Mouse (Mus musculus): Measurements from ENCODE around the gene Atxn2. TPM values are rescaled to one million over a fixed set of nuclear protein-coding genes. Genes with fewer than 3 reads are reported as not detected.
"Not testable (repeated sequence)": the region's sequence is repeated elsewhere in the genome, so short reads cannot be mapped to it uniquely, and the experiment has no call there.

Gene Atxn2
- polyA plus RNA-seq, 1 experiment from 2014 or later, result 77.1 TPM

DNA sequence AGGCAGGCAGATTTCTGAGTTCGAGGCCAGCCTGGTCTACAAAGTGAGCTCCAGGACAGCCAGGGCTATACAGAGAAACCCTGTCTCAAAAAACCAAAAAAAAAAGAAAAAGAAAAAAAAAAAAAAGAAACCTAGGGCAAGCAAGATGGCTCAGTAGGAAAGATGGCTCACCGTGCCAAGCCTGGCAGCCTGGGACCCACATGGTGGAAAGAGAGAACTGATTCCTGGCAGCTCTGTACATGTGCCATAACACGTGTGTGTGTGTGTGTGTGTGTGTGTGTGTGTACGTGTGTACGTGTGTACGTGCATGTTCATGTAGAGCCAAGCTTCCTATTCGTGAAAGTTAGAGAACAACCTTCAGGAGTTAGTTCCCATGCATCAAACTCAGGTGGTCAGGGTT lies 19.7 kb upstream of the Atxn2 start:
- not testable (repeated sequence) for H3K4me3 ChIP-seq (replicated peaks); H3K27me3 ChIP-seq; H3K4me1 ChIP-seq; H3K27ac ChIP-seq; H3K36me3 ChIP-seq (replicated peaks); H3K9me3 ChIP-seq; ATAC-seq (ENCODE audit: low FRiP score); H3K9ac ChIP-seq; H3K4me2 ChIP-seq
- 89% methylated on average over 7 of the region's 7 CpGs for WGBS

DNA sequence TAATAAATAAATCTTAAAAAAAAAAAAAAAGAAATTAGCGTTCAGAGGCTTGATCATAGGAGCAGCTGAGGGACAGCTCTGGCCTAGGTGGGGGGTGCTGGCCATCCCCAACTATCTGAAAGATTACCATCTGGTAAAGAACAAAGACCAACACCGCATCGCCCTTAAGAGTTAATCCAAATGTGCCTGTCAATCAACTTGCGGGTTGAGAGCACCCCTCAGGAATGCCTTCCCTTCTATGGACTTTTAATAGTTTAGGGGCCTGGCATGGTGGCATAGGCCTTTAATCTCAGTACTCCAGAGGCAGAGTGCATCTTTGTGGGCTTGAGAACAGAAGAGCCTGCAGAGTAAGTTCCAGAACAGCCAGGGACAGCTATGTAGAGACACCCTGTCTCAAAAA lies 18.2 kb upstream of the Atxn2 start:
- WGBS, result 78% methylated on average over 4 of the region's 4 CpGs
- H3K9me3 ChIP-seq, result no peaks in the 10 kb centered on the region
- ATAC-seq (ENCODE audit: low FRiP score), result no peak
- H3K9ac ChIP-seq, result no peak overlapping the region
- H3K27ac ChIP-seq, result no peak overlapping the region
- H3K4me3 ChIP-seq (replicated peaks), result no peak overlapping the region
- no peaks in the 10 kb centered on the region for H3K27me3 ChIP-seq
- no peak overlapping the region for H3K4me2 ChIP-seq
- no peaks in the 10 kb centered on the region for H3K4me1 ChIP-seq
- H3K36me3 ChIP-seq (replicated peaks), result no peaks in the 10 kb centered on the region

DNA sequence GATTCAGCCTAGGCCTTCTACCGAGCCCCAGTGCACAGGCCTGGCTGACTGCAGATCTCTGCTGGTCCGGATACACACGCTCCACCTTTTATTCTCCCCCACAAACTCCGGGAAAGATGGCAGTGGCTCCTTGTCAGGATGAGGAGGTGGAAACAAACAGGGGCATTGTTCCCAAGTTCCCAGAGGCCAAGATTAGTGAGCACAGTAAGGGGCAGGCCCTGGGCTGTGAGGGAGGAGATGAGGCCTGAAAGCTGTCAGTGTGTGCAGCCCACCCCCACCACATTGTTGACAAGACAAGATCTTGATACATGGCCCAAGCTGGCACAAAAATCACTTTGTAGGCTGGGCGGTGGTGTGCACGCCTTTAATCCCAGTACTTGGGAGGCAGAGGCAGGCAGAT lies 14.4 kb upstream of the Atxn2 start:
- ATAC-seq (ENCODE audit: low FRiP score), result no peak
- Histone ChIP-seq H3K4me2 (no peak overlapping the region), H3K4me1 (no peaks in the 10 kb centered on the region; the same call in 1 of the 2 replicates), H3K27me3 (no peaks in the 10 kb centered on the region), H3K4me3 (replicated peaks) (no peak overlapping the region), H3K27ac (no peak overlapping the region), H3K36me3 (replicated peaks) (no peaks in the 10 kb centered on the region), H3K9ac (no peak overlapping the region), H3K9me3 (no peaks in the 10 kb centered on the region)
- WGBS, result 50% methylated on average over 6 of the region's 6 CpGs

DNA sequence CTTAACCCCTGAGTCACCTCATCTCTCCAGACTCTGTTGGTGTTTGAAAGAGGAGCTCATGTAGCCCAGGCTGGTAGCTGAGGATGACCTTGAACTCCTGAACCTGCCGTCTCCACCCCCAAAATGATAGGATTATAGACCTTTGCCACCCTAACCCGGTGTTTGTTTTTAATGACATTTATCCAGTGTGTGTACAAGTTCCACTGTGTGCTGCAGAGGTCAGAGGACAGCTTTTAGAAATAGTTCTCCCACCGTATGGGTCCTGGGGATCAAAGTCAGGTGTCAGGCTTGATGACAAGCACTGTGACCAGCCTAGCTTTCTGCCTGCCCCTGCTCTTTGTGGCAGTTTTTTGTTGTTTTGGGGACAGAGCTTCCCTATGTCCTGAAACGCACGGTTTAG lies 11.2 kb upstream of the Atxn2 start:
- no peaks in the 10 kb centered on the region for H3K36me3 ChIP-seq (replicated peaks)
- no peak overlapping the region for H3K9ac ChIP-seq
- H3K4me2 ChIP-seq, result no peak overlapping the region
- peaks cover 7% of the 10 kb centered on the region for H3K4me1 ChIP-seq
- no peaks in the 10 kb centered on the region for H3K9me3 ChIP-seq
- no peak overlapping the region for H3K4me3 ChIP-seq (replicated peaks)
- H3K27ac ChIP-seq, result no peak overlapping the region
- no peaks in the 10 kb centered on the region for H3K27me3 ChIP-seq
- WGBS, result 58% methylated on average over 5 of the region's 5 CpGs
- no peak for ATAC-seq (ENCODE audit: low FRiP score)

DNA sequence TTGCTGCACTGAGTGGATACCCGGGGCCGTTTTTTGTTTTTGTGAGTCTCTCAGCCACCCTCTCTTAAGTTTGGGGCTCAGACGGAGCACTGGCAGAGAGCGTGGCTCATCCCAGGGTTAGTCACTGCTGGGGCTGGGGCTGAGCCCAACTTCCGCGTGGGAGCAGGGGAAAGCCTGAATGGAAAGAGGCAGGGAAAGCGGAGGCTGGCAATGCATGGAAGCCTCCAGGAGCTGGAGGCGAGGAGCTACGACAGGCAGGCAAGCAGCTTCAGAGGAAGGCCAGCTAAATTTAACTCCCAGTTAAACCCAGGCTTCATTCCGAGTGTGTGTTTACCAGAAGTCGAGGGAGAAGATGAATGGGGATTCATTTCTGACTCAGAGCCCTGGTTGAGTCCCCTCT lies 10.6 kb upstream of the Atxn2 start:
- H3K4me3 ChIP-seq (replicated peaks), result no peak overlapping the region
- no peak for ATAC-seq (ENCODE audit: low FRiP score)

DNA sequence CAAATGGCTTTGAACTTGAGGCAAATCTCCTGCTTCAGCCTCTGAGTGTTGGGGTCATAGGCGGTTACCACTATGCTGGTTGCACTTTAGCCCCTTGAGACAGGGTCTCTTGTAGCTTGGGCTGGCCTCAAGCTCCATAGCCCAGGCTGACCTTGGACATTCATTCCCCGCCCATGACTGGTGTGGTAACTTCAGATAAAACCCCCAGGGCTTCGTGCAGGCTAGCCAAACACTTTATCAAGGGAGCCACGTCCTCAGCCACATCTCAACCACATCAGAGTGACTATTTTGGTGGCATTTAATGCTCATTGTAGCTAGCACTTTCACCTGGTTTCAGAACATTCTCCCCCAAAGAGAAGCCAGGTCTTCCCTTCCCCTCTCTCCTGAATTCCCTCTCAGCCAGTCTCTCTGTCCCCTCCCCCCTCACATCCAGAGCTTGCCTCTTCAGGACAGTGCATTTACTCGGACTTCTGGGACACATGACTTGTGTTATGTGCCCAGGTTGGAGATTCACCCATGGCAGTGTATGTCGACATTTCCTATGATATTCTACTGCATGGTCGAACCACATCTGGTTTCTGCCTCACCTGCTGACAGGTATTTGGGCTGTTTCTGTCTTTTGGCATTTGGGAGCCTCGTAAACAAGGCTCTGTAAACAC lies 9.9 kb upstream of the Atxn2 start:
- ATAC-seq (ENCODE audit: low FRiP score), result no peak
- Histone ChIP-seq H3K27me3 (no peaks in the 10 kb centered on the region), H3K4me1 (peaks cover 11% of the 10 kb centered on the region), H3K9ac (no peak overlapping the region), H3K4me3 (replicated peaks) (no peak overlapping the region), H3K4me2 (no peak overlapping the region), H3K27ac (no peak overlapping the region), H3K9me3 (no peaks in the 10 kb centered on the region), H3K36me3 (replicated peaks) (no peaks in the 10 kb centered on the region)
- WGBS, result 61% methylated on average over 8 of the region's 8 CpGs

More for the DNA sequence above, 10.6 kb upstream of the Atxn2 start:
- WGBS, result 36% methylated on average over 11 of the region's 11 CpGs
- Histone ChIP-seq H3K36me3 (replicated peaks) (no peaks in the 10 kb centered on the region), H3K9me3 (no peaks in the 10 kb centered on the region), H3K27me3 (no peaks in the 10 kb centered on the region), H3K9ac (no peak overlapping the region), H3K4me2 (no peak overlapping the region), H3K27ac (no peak overlapping the region), H3K4me1 (peaks cover 11% of the 10 kb centered on the region)

DNA sequence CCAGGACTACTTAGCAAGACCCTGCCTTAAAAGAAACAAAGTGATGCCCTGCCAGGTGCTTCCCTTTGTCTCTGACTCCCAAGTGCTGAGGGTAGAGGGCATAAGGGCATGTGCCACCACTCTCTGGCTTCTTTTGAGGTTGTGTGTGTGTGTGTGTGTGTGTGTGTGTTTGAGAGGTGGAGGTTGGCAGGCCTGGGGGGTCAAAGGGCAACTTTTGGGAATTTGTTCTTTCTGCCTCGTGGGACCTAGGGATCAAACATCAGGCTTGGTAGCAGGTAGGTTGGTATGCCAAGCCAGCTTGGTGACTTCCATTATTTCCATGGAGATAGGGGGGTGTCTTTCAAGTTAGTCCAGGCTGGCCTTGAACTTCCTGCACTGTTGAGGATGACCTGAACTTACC lies 7.8 kb upstream of the Atxn2 start:
- Histone ChIP-seq H3K36me3 (replicated peaks) (no peaks in the 10 kb centered on the region), H3K27me3 (no peaks in the 10 kb centered on the region), H3K9ac (no peak overlapping the region), H3K9me3 (no peaks in the 10 kb centered on the region), H3K27ac (no peak overlapping the region), H3K4me1 (peaks cover 11% of the 10 kb centered on the region), H3K4me2 (no peak overlapping the region), H3K4me3 (replicated peaks) (no peak overlapping the region)
- 80% methylated on average over 1 of the region's 1 CpGs for WGBS
- ATAC-seq (ENCODE audit: low FRiP score), result no peak

DNA sequence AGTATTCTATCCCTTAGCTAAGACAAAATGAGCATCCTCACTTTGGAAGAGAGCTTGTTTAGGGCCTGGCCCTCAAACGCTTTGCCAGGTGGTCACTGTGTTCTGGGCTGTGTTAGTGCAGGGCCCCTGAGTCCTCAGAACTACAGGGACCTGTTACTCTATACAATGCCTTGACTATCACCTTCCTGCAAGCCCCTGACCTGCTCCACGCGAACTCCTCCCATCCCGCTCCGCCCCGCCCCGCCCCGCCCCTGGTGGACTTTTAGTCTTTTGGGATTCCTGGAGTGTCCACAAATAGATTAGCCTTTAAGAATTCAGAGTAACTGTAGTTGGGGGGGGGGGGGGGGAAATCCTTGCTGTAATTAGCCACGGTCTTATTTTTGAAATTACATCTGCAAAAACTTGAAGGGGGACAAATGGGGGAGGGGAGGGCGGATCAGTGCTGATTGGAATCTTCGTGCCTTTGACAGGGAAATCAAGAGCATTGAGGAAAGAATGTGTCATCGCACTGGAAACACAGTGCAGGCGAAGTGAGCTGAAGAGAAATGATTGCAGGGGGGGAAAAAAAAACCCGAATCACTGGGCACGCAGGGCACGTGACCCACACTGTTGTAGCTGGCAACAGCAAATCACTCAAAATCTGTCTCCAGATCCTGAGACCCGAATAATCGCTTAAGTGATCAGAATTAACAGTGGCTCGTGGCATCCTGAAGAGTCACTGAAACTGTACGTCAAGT lies 6.5 kb upstream of the Atxn2 start:
- Histone ChIP-seq H3K4me3 (replicated peaks) (peak overlapping the region; percentile 17), H3K36me3 (replicated peaks) (no peaks in the 10 kb centered on the region), H3K27me3 (no peaks in the 10 kb centered on the region), H3K4me1 (peaks cover 11% of the 10 kb centered on the region), H3K9ac (peak overlapping the region; percentile 38; the same call in 1 of the 2 replicates), H3K4me2 (peak overlapping the region; percentile 50), H3K27ac (no peak overlapping the region), H3K9me3 (no peaks in the 10 kb centered on the region)
- ATAC-seq (ENCODE audit: low FRiP score), result no peak
- 8% methylated on average over 20 of the region's 20 CpGs for WGBS

DNA sequence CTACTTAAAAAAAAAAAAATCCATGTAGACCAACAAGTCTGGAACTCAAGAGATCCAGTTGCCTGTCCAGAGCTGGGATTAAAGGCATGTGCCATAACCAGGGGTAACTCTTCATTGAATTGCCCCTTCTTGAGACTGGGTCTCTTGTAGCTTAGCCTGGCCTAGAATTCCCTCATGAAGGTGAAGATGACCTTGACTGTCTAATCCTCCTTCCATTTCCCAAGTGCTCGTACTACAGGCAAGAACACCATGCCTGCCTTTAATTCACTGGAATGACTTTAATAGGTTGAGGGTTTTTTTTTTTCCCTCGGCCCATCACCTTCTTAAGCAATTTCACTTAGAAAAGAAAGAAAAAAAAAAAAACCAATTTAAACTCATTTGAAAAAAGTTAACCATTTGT lies 735 bp upstream of the Atxn2 start:
- no peak for ATAC-seq (ENCODE audit: low FRiP score)
- WGBS, result 51% methylated on average over 2 of the region's 2 CpGs
- H3K27ac ChIP-seq, result no peak overlapping the region
- H3K4me3 ChIP-seq (replicated peaks), result peak overlapping the region; percentile 99; the same call in 1 of the 2 replicates
- 0 out of 2 replicates have a peak, but pooled peaks cover 2% of the 10 kb centered on the region for H3K36me3 ChIP-seq (replicated peaks)
- peaks cover 27% of the 10 kb centered on the region for H3K4me1 ChIP-seq
- no peaks in the 10 kb centered on the region for H3K9me3 ChIP-seq
- no peak overlapping the region for H3K9ac ChIP-seq
- H3K4me2 ChIP-seq, result peak overlapping the region; percentile 87; the same call in 1 of the 2 replicates
- H3K27me3 ChIP-seq, result no peaks in the 10 kb centered on the region

DNA sequence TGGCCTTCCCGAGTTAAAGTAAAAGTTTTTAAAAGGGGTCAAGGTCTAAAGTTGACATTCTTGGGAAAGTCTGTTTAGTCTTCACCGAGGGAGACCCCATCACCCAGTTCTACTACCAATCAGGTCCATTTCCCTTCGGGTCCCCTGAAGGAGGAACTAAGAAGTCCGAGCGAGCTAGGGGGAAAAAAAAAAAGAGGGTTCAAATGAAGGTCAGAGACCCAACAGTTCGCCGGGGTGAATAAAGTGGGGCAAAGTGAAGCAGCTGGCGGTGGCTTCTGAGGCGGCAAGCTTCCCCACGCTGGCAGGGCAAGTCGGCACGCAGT lies 325 bp upstream of the Atxn2 start:
- H3K4me3 ChIP-seq (replicated peaks), result peak overlapping the region; percentile 99
- ATAC-seq (ENCODE audit: low FRiP score), result peak; percentile 24; the same call in 1 of the 2 replicates

DNA sequence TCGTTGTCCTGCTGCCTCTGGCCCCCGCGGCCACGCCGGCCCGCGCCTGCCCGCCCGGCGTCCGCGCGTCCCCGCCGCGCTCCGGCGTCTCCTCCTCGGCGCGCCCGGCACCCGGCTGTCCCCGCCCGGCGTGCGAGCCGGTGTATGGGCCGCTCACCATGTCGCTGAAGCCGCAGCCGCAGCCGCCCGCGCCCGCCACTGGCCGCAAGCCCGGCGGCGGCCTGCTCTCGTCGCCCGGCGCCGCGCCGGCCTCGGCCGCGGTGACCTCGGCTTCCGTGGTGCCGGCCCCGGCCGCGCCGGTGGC lies 743 bp downstream of the Atxn2 start:
- Histone ChIP-seq H3K4me1 (peaks cover 40% of the 10 kb centered on the region), H3K9ac (peak overlapping the region; percentile 99), H3K36me3 (replicated peaks) (0 out of 2 replicates have a peak, but pooled peaks cover 2% of the 10 kb centered on the region), H3K27me3 (no peaks in the 10 kb centered on the region), H3K9me3 (no peaks in the 10 kb centered on the region), H3K4me2 (peak overlapping the region; percentile 77), H3K4me3 (replicated peaks) (peak overlapping the region; percentile 99), H3K27ac (peak overlapping the region; percentile 98)
- peak; percentile 69 for ATAC-seq (ENCODE audit: low FRiP score)
- under 1% methylated on average over 27 of the region's 57 CpGs for WGBS

More for the DNA sequence above, 325 bp upstream of the Atxn2 start:
- peaks cover 31% of the 10 kb centered on the region for H3K4me1 ChIP-seq
- H3K9me3 ChIP-seq, result no peaks in the 10 kb centered on the region
- H3K4me2 ChIP-seq, result peak overlapping the region; percentile 87
- 1% methylated on average over 12 of the region's 12 CpGs for WGBS
- H3K36me3 ChIP-seq (replicated peaks), result 0 out of 2 replicates have a peak, but pooled peaks cover 2% of the 10 kb centered on the region
- H3K27me3 ChIP-seq, result no peaks in the 10 kb centered on the region
- peak overlapping the region; percentile 99 for H3K9ac ChIP-seq
- peak overlapping the region; percentile 98 for H3K27ac ChIP-seq

DNA sequence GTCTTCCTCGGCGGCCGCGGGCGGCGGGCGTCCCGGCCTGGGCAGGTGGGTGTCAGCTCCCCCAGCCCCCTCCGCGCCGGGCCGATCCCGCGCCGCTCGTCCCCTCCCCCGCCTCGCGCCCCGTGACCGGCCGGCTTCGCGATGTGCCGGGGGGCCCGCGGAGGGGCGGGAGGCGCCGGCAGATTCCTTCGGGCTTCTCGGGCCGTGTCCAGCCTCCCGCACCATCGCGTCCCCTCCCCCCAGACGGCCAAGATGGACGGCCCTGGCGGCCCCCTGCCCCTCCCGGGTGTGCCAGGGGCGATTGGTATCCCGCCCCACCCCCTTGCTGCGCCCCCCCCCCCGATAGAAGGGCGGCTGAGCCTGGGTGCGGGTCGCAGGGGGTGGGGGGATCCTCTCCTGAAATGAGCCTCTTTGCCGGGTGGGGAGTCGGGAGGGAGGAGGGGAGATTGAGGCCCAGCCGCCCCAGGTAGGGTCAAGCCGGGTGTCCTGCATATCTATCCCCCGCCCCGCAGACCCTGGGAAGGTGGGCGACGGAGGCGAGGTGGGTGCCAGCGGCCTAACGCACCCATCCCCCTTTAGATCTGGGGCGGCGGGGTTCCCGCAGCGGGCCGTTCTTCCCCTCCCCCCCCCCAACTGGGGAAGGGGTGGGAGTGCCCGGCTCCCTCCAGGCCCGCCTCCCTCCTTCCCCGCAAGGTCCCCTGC lies 1.2 kb downstream of the Atxn2 start:
- Histone ChIP-seq H3K4me1 (peaks cover 40% of the 10 kb centered on the region), H3K27me3 (no peaks in the 10 kb centered on the region), H3K4me3 (replicated peaks) (peak overlapping the region; percentile 99), H3K9ac (peak overlapping the region; percentile 99), H3K27ac (peak overlapping the region; percentile 98), H3K9me3 (no peaks in the 10 kb centered on the region), H3K36me3 (replicated peaks) (0 out of 2 replicates have a peak, but pooled peaks cover 4% of the 10 kb centered on the region), H3K4me2 (peak overlapping the region; percentile 77)
- under 1% methylated on average over 44 of the region's 66 CpGs for WGBS
- ATAC-seq (ENCODE audit: low FRiP score), result peak; percentile 70

Measured in forebrain, embryonic 12.5 days (tissue).